Mouse (Mus musculus): Measurements from ENCODE around the gene Jchain.
"Not testable (repeated sequence)": the region's sequence is repeated elsewhere in the genome, so short reads cannot be mapped to it uniquely, and the experiment has no call there.

Jchain gene

GRCm38 (mm10) chr5:88527657-88528056 is at the start of gene Jchain:
Gene Jchain (minus strand): TSS chr5:88527891.
- no peak for DNase-seq

GRCm38 (mm10) chr5:88575506-88576338 is 48.0 kb upstream of the Jchain start:
- DNase-seq = peak; percentile 58

GRCm38 (mm10) chr5:88574829-88575228 is 47.1 kb upstream of the Jchain start:
- no peak for DNase-seq

GRCm38 (mm10) chr5:88569541-88569940 is 41.9 kb upstream of the Jchain start:
- no peak for DNase-seq

- DNase-seq = no peak
Measured at GRCm38 (mm10) chr5:88566034-88566841, 38.5 kb upstream of the Jchain start.

- DNase-seq = peak; percentile 57
Measured at GRCm38 (mm10) chr5:88565148-88566033, 37.7 kb upstream of the Jchain start.

- DNase-seq = peak; percentile 87
Measured at GRCm38 (mm10) chr5:88564501-88565147, 36.9 kb upstream of the Jchain start, which contains the start of gene Rufy3. Gene Rufy3 (plus strand): TSS chr5:88565040.

GRCm38 (mm10) chr5:88562863-88563780 is 35.4 kb upstream of the Jchain start:
- no peak for DNase-seq

GRCm38 (mm10) chr5:88561080-88561814 is 33.6 kb upstream of the Jchain start:
- no peak for DNase-seq

GRCm38 (mm10) chr5:88558991-88559390 is 31.3 kb upstream of the Jchain start:
- no peak for DNase-seq

- peak; percentile 97 for DNase-seq
Measured at GRCm38 (mm10) chr5:88554086-88554886, 26.6 kb upstream of the Jchain start, which contains the start of gene Utp3. Gene Utp3 (plus strand): TSS chr5:88554462.

- DNase-seq = no peak
Measured at GRCm38 (mm10) chr5:88553271-88554085, 25.8 kb upstream of the Jchain start.

- DNase-seq = no peak
Measured at GRCm38 (mm10) chr5:88545536-88545935, 17.8 kb upstream of the Jchain start.

GRCm38 (mm10) chr5:88544411-88544810 is 16.7 kb upstream of the Jchain start:
- DNase-seq = not testable (repeated sequence)

GRCm38 (mm10) chr5:88542651-88543282 is 15.1 kb upstream of the Jchain start:
- peak; percentile 77 for DNase-seq

- no peak for DNase-seq
Measured at GRCm38 (mm10) chr5:88540845-88541244, 13.2 kb upstream of the Jchain start.

- no peak for DNase-seq
Measured at GRCm38 (mm10) chr5:88534697-88535096, 7.0 kb upstream of the Jchain start.

GRCm38 (mm10) chr5:88530908-88531307 is 3.2 kb upstream of the Jchain start:
- no peak for DNase-seq
